Comparison of ENCODE assay signal across 9 mouse cellular contexts in the genomic region with DNA sequence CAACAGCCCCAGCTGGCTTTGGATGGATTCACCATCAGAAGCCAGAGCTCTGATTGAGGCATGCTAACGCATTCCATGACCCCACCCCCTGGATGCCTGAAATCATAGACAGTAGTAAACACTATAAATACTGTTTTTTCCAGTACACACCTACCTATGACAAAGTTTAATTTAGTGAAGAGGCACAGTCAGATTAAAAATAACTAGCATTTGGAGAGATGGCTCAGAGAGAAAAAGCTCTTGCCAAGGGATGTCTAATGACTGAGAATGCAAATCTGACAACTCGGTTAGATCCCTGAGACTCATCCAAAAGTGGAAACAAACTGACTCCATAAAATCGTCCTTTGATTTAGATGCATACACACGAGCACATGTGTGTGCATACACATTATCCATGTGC. TPM values are rescaled to one million over a fixed set of nuclear protein-coding genes. Genes with fewer than 3 reads are reported as not detected.
"Had no signal": no experiment of that assay in that cellular context is flagged by ENCODE, and none has a peak within 500 bp of the region (broad histone marks: within the 10 kb centered on the region; RNA-seq: fewer than 3 reads in every experiment).

No protein-coding gene starts in this region.

- DNase-seq: lung, adult 18-20 months; lung, embryonic 14.5 days; lung, postnatal 14 days; lung, postnatal 36 days; right cerebral cortex, postnatal 14 days; thymus, adult 18-20 months; thymus, postnatal 14 days; thymus, postnatal 36 days had no signal

RNA-seq across cellular contexts. Expression of gene Ror2, which starts 15.4 kb away (rescaled TPM):
- polyA plus RNA-seq: macrophage had no signal
